Mouse (Mus musculus): ENCODE results near the gene Gm21118.
"Not testable (repeated sequence)": the region's sequence is repeated elsewhere in the genome, so short reads cannot be mapped to it uniquely, and the experiment has no call there.

Gene Gm21118

DNA sequence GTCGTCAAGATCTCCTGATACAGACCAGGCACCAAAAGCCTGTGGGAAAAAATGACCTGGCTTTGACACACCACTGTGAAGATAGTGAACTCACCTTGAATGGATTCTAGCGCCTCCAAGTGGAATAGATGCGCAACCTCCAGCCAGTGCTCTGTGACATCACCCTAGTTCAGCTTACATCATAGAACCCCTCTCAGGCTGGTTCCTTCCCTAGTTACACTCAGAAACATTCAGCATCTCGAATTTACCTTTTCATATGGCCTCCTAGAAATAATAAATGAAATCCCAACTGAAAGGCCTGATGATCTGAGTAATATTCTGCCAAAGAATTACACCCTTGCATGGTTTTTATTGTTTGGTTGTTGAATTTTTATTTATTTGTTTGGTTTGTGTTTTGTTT, at the start of gene Gm21118:
TSS of gene Gm21118 (minus strand) at position 101 of the 400 bp plus-strand sequence.
- in situ Hi-C loops (cut with MboI, MseI) = not testable (repeated sequence)

DNA sequence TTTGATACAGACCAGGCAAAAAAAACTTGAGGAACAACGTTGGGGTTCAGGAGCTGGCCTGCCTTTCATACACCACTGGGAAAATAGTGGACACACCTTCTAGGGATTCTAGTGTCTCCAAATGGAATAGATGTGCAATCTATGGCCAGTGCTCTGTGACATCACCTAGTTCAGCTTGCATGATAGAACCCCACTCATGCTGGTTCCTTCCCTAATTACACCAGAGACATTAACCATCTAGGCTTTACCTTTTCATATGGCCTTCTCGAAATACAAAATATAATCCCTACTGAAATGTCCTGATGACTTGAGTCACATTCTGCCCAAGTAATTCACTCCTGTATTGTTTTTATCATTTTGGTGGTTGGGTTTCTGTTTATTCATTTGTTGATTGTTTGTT, 29.7 kb upstream of the Gm21118 start, which contains the start of the genes Gm29423 and Gm29644:
TSS of gene Gm29423 (minus strand) at position 101 of the 400 bp plus-strand sequence.
TSS of gene Gm29644 (minus strand) at position 157 of the 400 bp plus-strand sequence.
- in situ Hi-C loops (cut with MboI, MseI) = not testable (repeated sequence)

Measured in T-helper 1 cell (primary cell).